Mouse (Mus musculus): ENCODE data around the gene Sesn1. TPM values are rescaled to one million over a fixed set of nuclear protein-coding genes. Genes with fewer than 3 reads are reported as not detected.

Sesn1 gene
- polyA plus RNA-seq, 1 experiment from 2014 or later: 36.9 TPM

Other genes with a start within 250 kb of the Sesn1 start
- gene Ccdc162, start 93.3 kb upstream of the Sesn1 start, polyA plus RNA-seq (2015; fragmentation: Nextera tagmentation; extraction: Ambion mirVana): 1.5 and 1.7 TPM in 2 replicates
- gene Cep57l1, start 64 bp upstream of the Sesn1 start, polyA plus RNA-seq (2015; fragmentation: Nextera tagmentation; extraction: Ambion mirVana): 27.1 and 30.0 TPM in 2 replicates
- 3.6 and 4.2 TPM in 2 replicates for gene Armc2, start 208.5 kb downstream of the Sesn1 start, polyA plus RNA-seq (2015; fragmentation: Nextera tagmentation; extraction: Ambion mirVana)